Comparison of ENCODE assay signal across 9 mouse cellular contexts in genomic region chr1:177408690-177409089, GRCm38 (mm10). TPM values are rescaled to one million over a fixed set of nuclear protein-coding genes. Genes with fewer than 3 reads are reported as not detected.
DNase-seq lines count a peak whose midpoint lies in the region; ATAC-seq and TF ChIP-seq lines count a peak whose summit lies in the region.
"Had no signal": no experiment of that assay in that cellular context is flagged by ENCODE, and none has a peak within 500 bp of the region (broad histone marks: within the 10 kb centered on the region; RNA-seq: fewer than 3 reads in every experiment).

No protein-coding gene starts in this region.

- no peak overlapping the region for H3K4me3 ChIP-seq in kidney, adult 2 months (ENCODE audit: insufficient read depth, low read depth, low read length)
- H3K4me3 ChIP-seq in kidney, embryonic 15.5 days (replicated peaks) = no peak overlapping the region
- H3K4me3 ChIP-seq in midbrain, embryonic 11.5 days (ENCODE audit: low read depth, low read length) = no peak overlapping the region
- H3K4me3 ChIP-seq in intestine, embryonic 16.5 days (ENCODE audit: low read length) = no peak overlapping the region
- H3K4me3 ChIP-seq: midbrain, embryonic 12.5 days had no signal

- H3K4me1 ChIP-seq in kidney, adult 2 months (ENCODE audit: control insufficient read depth, insufficient read depth, low read length) = no peaks in the 10 kb centered on the region
- H3K4me1 ChIP-seq in kidney, embryonic 15.5 days = no peaks in the 10 kb centered on the region
- peaks cover 26% of the 10 kb centered on the region for H3K4me1 ChIP-seq in midbrain, embryonic 11.5 days (ENCODE audit: control insufficient read depth, insufficient read depth, low read length)
- H3K4me1 ChIP-seq in intestine, embryonic 16.5 days (ENCODE audit: control insufficient read depth, insufficient read depth, low read length) = no peaks in the 10 kb centered on the region

- H3K9me3 ChIP-seq in kidney, embryonic 15.5 days (replicated peaks) = no peaks in the 10 kb centered on the region
- no peaks in the 10 kb centered on the region for H3K9me3 ChIP-seq in midbrain, embryonic 11.5 days (ENCODE audit: control insufficient read depth, low read length)
- no peaks in the 10 kb centered on the region for H3K9me3 ChIP-seq in intestine, embryonic 16.5 days (ENCODE audit: control insufficient read depth, low read length)
- H3K9me3 ChIP-seq: midbrain, embryonic 12.5 days had no signal

- no peak for ATAC-seq in kidney, embryonic 15.5 days (replicated peaks; ENCODE audit: low FRiP score)
- no peak for ATAC-seq in midbrain, embryonic 11.5 days (ENCODE audit: low FRiP score)
- no peak for ATAC-seq in intestine, embryonic 16.5 days

- H3K4me2 ChIP-seq in kidney, embryonic 15.5 days = no peak overlapping the region
- H3K4me2 ChIP-seq in midbrain, embryonic 11.5 days = no peak overlapping the region
- no peak overlapping the region for H3K4me2 ChIP-seq in intestine, embryonic 16.5 days (ENCODE audit: low read depth, low read length)
- H3K4me2 ChIP-seq: midbrain, embryonic 12.5 days had no signal

- H3K27me3 ChIP-seq in kidney, adult 2 months (replicated peaks; ENCODE audit: control insufficient read depth, insufficient read depth, low read length) = no peaks in the 10 kb centered on the region
- H3K27me3 ChIP-seq in kidney, embryonic 15.5 days = no peaks in the 10 kb centered on the region
- H3K27me3 ChIP-seq in midbrain, embryonic 11.5 days (ENCODE audit: control insufficient read depth, insufficient read depth, low read length) = no peaks in the 10 kb centered on the region
- no peaks in the 10 kb centered on the region for H3K27me3 ChIP-seq in intestine, embryonic 16.5 days (replicated peaks; ENCODE audit: control insufficient read depth, insufficient read depth, low read length)
- H3K27me3 ChIP-seq: midbrain, embryonic 12.5 days had no signal

- DNase-seq in kidney, adult 2 months = peak; percentile 62
- DNase-seq in NIH3T3 (ENCODE audit: low read depth) = peak; percentile 57
- DNase-seq in embryo, embryonic 10.5 days (ENCODE audit: low spot score) = peak; percentile 20
- peak; percentile 65 for DNase-seq in lung, postnatal 10 days
- peak; percentile 76 for DNase-seq in thymus, postnatal 14 days
- no peak for DNase-seq in midbrain, embryonic 11.5 days (ENCODE audit: low spot score, missing footprints)

- no peak overlapping the region for H3K9ac ChIP-seq in kidney, embryonic 15.5 days
- H3K9ac ChIP-seq in midbrain, embryonic 11.5 days (ENCODE audit: low read length) = no peak overlapping the region
- no peak overlapping the region for H3K9ac ChIP-seq in intestine, embryonic 16.5 days (ENCODE audit: low read depth, low read length)
- H3K9ac ChIP-seq: midbrain, embryonic 12.5 days had no signal

- H3K27ac ChIP-seq in kidney, adult 2 months (ENCODE audit: insufficient read depth, low read depth, low read length) = no peak overlapping the region
- H3K27ac ChIP-seq in kidney, embryonic 15.5 days = no peak overlapping the region
- H3K27ac ChIP-seq in midbrain, embryonic 11.5 days (ENCODE audit: low read depth, low read length) = no peak overlapping the region
- H3K27ac ChIP-seq in intestine, embryonic 16.5 days (ENCODE audit: low read length) = no peak overlapping the region
- H3K27ac ChIP-seq: midbrain, embryonic 12.5 days had no signal

- no peaks in the 10 kb centered on the region for H3K36me3 ChIP-seq in kidney, adult 2 months (ENCODE audit: control insufficient read depth, insufficient read depth, low read length)
- H3K36me3 ChIP-seq in kidney, embryonic 15.5 days = no peaks in the 10 kb centered on the region
- H3K36me3 ChIP-seq in midbrain, embryonic 11.5 days (ENCODE audit: control insufficient read depth, insufficient read depth, low read length) = no peaks in the 10 kb centered on the region
- H3K36me3 ChIP-seq in intestine, embryonic 16.5 days (ENCODE audit: control insufficient read depth, insufficient read depth, low read length) = no peaks in the 10 kb centered on the region
- H3K36me3 ChIP-seq: midbrain, embryonic 12.5 days had no signal

- 63% methylated on average over 3 of the region's 3 CpGs for WGBS in kidney, adult 2 months
- 71% methylated on average over 3 of the region's 3 CpGs for WGBS in kidney, embryonic 15.5 days
- WGBS in midbrain, embryonic 11.5 days = 73% methylated on average over 3 of the region's 3 CpGs
- WGBS in intestine, embryonic 16.5 days = 63% methylated on average over 3 of the region's 3 CpGs

- peak; percentile 20; the same call in 1 of the 2 replicates for TF ChIP-seq CTCF in kidney, adult 2 months (conservative IDR thresholded peaks at IDR 0.05; ENCODE audit: insufficient read depth, insufficient read length, low read depth, low read length)

- TF ChIP-seq POLR2A in kidney, adult 2 months (IDR thresholded peaks at IDR 0.05; ENCODE audit: low read depth, low read length) = no peak

RNA-seq across cellular contexts. Expression of gene Zbtb18, which starts 33.5 kb away (rescaled TPM):
- 9.2 and 12.7 TPM in 2 replicates for polyA plus RNA-seq in kidney, adult 2 months (2012; rRNA removed)
- polyA plus RNA-seq in kidney, embryonic 15.5 days (2015; fragmentation: Nextera tagmentation; extraction: Ambion mirVana) = 1.7 and 1.9 TPM in 2 replicates
- 10.2 and 10.7 TPM in 2 replicates for polyA plus RNA-seq in midbrain, embryonic 11.5 days (2014; fragmentation: Nextera tagmentation; extraction: Ambion mirVana)
- 1.1 and 1.3 TPM in 2 replicates for polyA plus RNA-seq in intestine, embryonic 16.5 days (2015; fragmentation: Nextera tagmentation; extraction: Ambion mirVana)
